Mouse (Mus musculus) liver, postnatal 0 days (tissue): ENCODE results near the gene Nol4l.

Experiments
- CTCF ChIP-seq: sonication (generic); IDR thresholded peaks from 2 replicates; pipeline ENCODE4 v1.5.1; 2016; ENCODE audit warnings: antibody characterized with exemption, low read depth
- EP300 ChIP-seq: IDR thresholded peaks from 2 replicates; pipeline ENCODE4 v1.6.1; 2016; ENCODE audit warnings: antibody characterized with exemption, low read depth, mild to moderate bottlenecking

DNA sequence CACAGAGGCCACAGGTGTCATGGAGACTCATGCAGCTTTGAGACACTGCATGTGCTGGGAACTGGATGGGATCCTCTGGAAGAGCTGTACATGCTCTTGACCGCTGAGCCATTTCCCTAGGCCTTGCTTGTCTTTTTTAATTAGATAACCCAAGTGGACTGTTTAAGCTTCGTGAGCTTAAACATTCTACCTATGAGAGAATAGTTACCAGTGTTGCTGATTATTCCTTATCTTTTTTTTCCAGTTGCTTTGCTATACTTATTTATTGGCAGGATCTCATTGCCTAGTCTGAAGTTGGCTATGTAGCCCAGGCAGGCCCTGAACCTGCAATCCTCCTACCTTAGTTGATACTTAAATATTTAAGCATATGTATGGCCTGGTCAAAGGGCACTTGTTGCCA, 139.9 kb downstream of the Nol4l start:
- TF ChIP-seq EP300 (no peak), CTCF (no peak)
